Mouse (Mus musculus): Measurements from ENCODE around the gene Mroh3.

DNA sequence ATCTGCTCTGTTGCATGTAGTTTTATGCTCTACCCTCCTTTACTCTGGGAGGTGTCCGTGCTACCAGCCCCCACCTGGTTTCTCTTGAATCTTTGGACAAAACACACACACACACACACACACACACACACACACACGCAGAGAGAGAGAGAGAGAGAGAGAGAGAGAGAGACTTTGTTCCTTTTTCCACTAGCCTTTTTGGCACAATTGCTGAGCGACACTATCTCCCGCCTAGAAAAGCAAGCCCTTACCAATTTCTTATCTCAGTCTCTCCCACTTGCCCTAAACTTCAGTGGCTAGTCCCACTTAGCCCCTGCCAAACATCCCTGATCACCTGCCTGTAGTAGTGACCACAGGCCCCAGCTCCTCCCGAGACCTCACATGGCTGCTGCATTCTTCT, 31.8 kb upstream of the Mroh3 start:
- TF ChIP-seq MAFK (IDR thresholded peaks at IDR 0.05; ENCODE audit: insufficient read depth, low read depth, low read length) (no peak), CHD2 (IDR thresholded peaks at IDR 0.05; ENCODE audit: low read depth, low read length) (no peak), HCFC1 (IDR thresholded peaks at IDR 0.05; ENCODE audit: borderline replicate concordance, insufficient read depth, low read length) (no peak), ZC3H11A (IDR thresholded peaks at IDR 0.05; ENCODE audit: borderline replicate concordance, low read depth, low read length) (no peak), ZNF384 (IDR thresholded peaks at IDR 0.05; ENCODE audit: low read depth, low read length) (no peak)
